Mouse (Mus musculus) cerebellum, adult 2 months (tissue): Measurements from ENCODE around the gene Tcf21.

Experiments used
- CTCF ChIP-seq: fragments of 200-500 bp; IDR thresholded peaks from 2 replicates; pipeline ENCODE4 v1.5.1; 2011; ENCODE audit warnings: low read depth, mild to moderate bottlenecking, control low read depth, low read length, moderate library complexity, borderline replicate concordance; ENCODE audit not compliant: insufficient read depth
- POLR2A ChIP-seq: fragments of 200-500 bp; IDR thresholded peaks from 2 replicates; pipeline ENCODE4 v1.6.1; 2011; ENCODE audit warnings: low read length, control low read depth, borderline replicate concordance; ENCODE audit not compliant: insufficient read depth

GRCm38 (mm10) chr10:22844731-22845130 lies 24.8 kb upstream of the Tcf21 start:
- TF ChIP-seq CTCF = no peak
- no peak for TF ChIP-seq POLR2A
